Mouse (Mus musculus): ENCODE measurements around the gene Sec22b. TPM values are rescaled to one million over a fixed set of nuclear protein-coding genes. Genes with fewer than 3 reads are reported as not detected.

The Sec22b gene
- total RNA-seq, 2 experiments from 2014 or later: 70.9 to 76.7 TPM

GRCm38 (mm10) chr3:97894695-97895094 is 6.3 kb upstream of the Sec22b start:
- intact Hi-C loops (cut with DNase I): no loop called here
- DNase-seq (ENCODE audit: low spot score in 2 of 2): no peak

- no peak for DNase-seq (ENCODE audit: low spot score in 2 of 2)
- intact Hi-C loops (cut with DNase I): no loop called here
These were observed 2.6 kb upstream of the Sec22b start for GRCm38 (mm10) chr3:97898381-97898780.

GRCm38 (mm10) chr3:97901586-97901985 is 596 bp downstream of the Sec22b start:
- DNase-seq (ENCODE audit: low spot score in 2 of 2): no peak
- intact Hi-C loops (cut with DNase I): no loop called here

- intact Hi-C loops (cut with DNase I): no loop called here
- DNase-seq (ENCODE audit: low spot score in 2 of 2): peak in 1 of 2 experiments; percentile 69
These were observed 8.7 kb downstream of the Sec22b start for GRCm38 (mm10) chr3:97909737-97910136.

GRCm38 (mm10) chr3:97911093-97911492 is 10.1 kb downstream of the Sec22b start:
- intact Hi-C loops (cut with DNase I): no loop called here
- DNase-seq (ENCODE audit: low spot score in 2 of 2): no peak

- DNase-seq (ENCODE audit: low spot score in 2 of 2): no peak
- intact Hi-C loops (cut with DNase I): no loop called here
These were observed 14.1 kb downstream of the Sec22b start for GRCm38 (mm10) chr3:97915081-97915480.

- intact Hi-C loops (cut with DNase I): no loop called here
- no peak for DNase-seq (ENCODE audit: low spot score in 2 of 2)
These were observed 18.0 kb downstream of the Sec22b start for GRCm38 (mm10) chr3:97918885-97919550.

- intact Hi-C loops (cut with DNase I): loop anchor here (5.0 to 10.0 kb wide), 3 partner anchors 180 to 500 kb away; no protein-coding TSS in a partner anchor
- peak in 1 of 2 experiments; percentile 75 for DNase-seq (ENCODE audit: low spot score in 2 of 2)
These were observed 24.3 kb downstream of the Sec22b start for GRCm38 (mm10) chr3:97925246-97925645.

GRCm38 (mm10) chr3:97927322-97927721 is 26.3 kb downstream of the Sec22b start:
- DNase-seq (ENCODE audit: low spot score in 2 of 2): no peak
- intact Hi-C loops (cut with DNase I): loop anchor here (5.0 to 10.0 kb wide), 3 partner anchors 177 to 497 kb away; no protein-coding TSS in a partner anchor

GRCm38 (mm10) chr3:97928968-97929858 is 28.2 kb downstream of the Sec22b start:
- intact Hi-C loops (cut with DNase I): loop anchor here (1.0 to 10.0 kb wide), 4 partner anchors 176 to 496 kb away; no protein-coding TSS in a partner anchor
- DNase-seq (ENCODE audit: low spot score in 2 of 2): peak; percentile 82 to 90

GRCm38 (mm10) chr3:97930141-97930786 is 29.3 kb downstream of the Sec22b start:
- peak in 1 of 2 experiments; percentile 33 for DNase-seq (ENCODE audit: low spot score in 2 of 2)
- intact Hi-C loops (cut with DNase I): no loop called here

GRCm38 (mm10) chr3:97930787-97931158 is 29.8 kb downstream of the Sec22b start:
- intact Hi-C loops (cut with DNase I): no loop called here
- DNase-seq (ENCODE audit: low spot score in 2 of 2): no peak

- intact Hi-C loops (cut with DNase I): no loop called here
- DNase-seq (ENCODE audit: low spot score in 2 of 2): peak; percentile 46 to 88
These were observed 30.4 kb downstream of the Sec22b start for GRCm38 (mm10) chr3:97931310-97931885.

- DNase-seq (ENCODE audit: low spot score in 2 of 2): no peak
- intact Hi-C loops (cut with DNase I): no loop called here
These were observed 31.1 kb downstream of the Sec22b start for GRCm38 (mm10) chr3:97932131-97932530.

- intact Hi-C loops (cut with DNase I): no loop called here
- no peak for DNase-seq (ENCODE audit: low spot score in 2 of 2)
These were observed 31.8 kb downstream of the Sec22b start for GRCm38 (mm10) chr3:97932771-97933170.

- peak in 1 of 2 experiments; percentile 17 for DNase-seq (ENCODE audit: low spot score in 2 of 2)
- intact Hi-C loops (cut with DNase I): no loop called here
These were observed 32.3 kb downstream of the Sec22b start for GRCm38 (mm10) chr3:97933251-97933650.

GRCm38 (mm10) chr3:97933811-97934210 is 32.8 kb downstream of the Sec22b start:
- intact Hi-C loops (cut with DNase I): no loop called here
- no peak for DNase-seq (ENCODE audit: low spot score in 2 of 2)

GRCm38 (mm10) chr3:97934331-97935300 is 33.6 kb downstream of the Sec22b start:
- no peak for DNase-seq (ENCODE audit: low spot score in 2 of 2)
- intact Hi-C loops (cut with DNase I): no loop called here

Data from left cerebral cortex, postnatal 25 days (tissue).